Mouse (Mus musculus): ENCODE results near the gene Aarsd1.
A peak's percentile ranks its signal among the peaks of the same experiment; 100 is the strongest.
"Not testable (repeated sequence)": the region's sequence is repeated elsewhere in the genome, so short reads cannot be mapped to it uniquely, and the experiment has no call there.

Gene Aarsd1

GRCm38 (mm10) chr11:101447786-101448185 is 30.4 kb upstream of the Aarsd1 start:
- DNase-seq (ENCODE audit: low read depth, low spot score): no peak

GRCm38 (mm10) chr11:101446860-101447259 is 29.4 kb upstream of the Aarsd1 start:
- DNase-seq (ENCODE audit: low read depth, low spot score): not testable (repeated sequence)

- DNase-seq (ENCODE audit: low read depth, low spot score): no peak
These were observed 28.9 kb upstream of the Aarsd1 start for GRCm38 (mm10) chr11:101446319-101446718.

- no peak for DNase-seq (ENCODE audit: low read depth, low spot score)
These were observed 25.3 kb upstream of the Aarsd1 start for GRCm38 (mm10) chr11:101442760-101443159.

GRCm38 (mm10) chr11:101442127-101442693 is 24.8 kb upstream of the Aarsd1 start, which contains the start of gene Rpl27:
Rpl27 (plus strand) TSS chr11:101442298.
- peak; percentile 100 for DNase-seq (ENCODE audit: low read depth, low spot score)

- not testable (repeated sequence) for DNase-seq (ENCODE audit: low read depth, low spot score)
These were observed 24.2 kb upstream of the Aarsd1 start for GRCm38 (mm10) chr11:101441450-101442126.

- not testable (repeated sequence) for DNase-seq (ENCODE audit: low read depth, low spot score)
These were observed 20.6 kb upstream of the Aarsd1 start for GRCm38 (mm10) chr11:101438006-101438405.

- DNase-seq (ENCODE audit: low read depth, low spot score): no peak
These were observed 19.5 kb upstream of the Aarsd1 start for GRCm38 (mm10) chr11:101436916-101437315.

GRCm38 (mm10) chr11:101435831-101436230 is 18.4 kb upstream of the Aarsd1 start:
- no peak for DNase-seq (ENCODE audit: low read depth, low spot score)

- no peak for DNase-seq (ENCODE audit: low read depth, low spot score)
These were observed 16.0 kb upstream of the Aarsd1 start for GRCm38 (mm10) chr11:101433396-101433795.

GRCm38 (mm10) chr11:101431327-101431726 is 13.9 kb upstream of the Aarsd1 start:
- no peak for DNase-seq (ENCODE audit: low read depth, low spot score)

- DNase-seq (ENCODE audit: low read depth, low spot score): no peak
These were observed 8.8 kb upstream of the Aarsd1 start for GRCm38 (mm10) chr11:101426165-101426564.

GRCm38 (mm10) chr11:101424925-101425813 is 7.8 kb upstream of the Aarsd1 start, which contains the start of the genes Rundc1 and Ptges3l:
Rundc1 (plus strand) TSS chr11:101425085.
Ptges3l (minus strand) TSS chr11:101425333.
- peak; percentile 92 for DNase-seq (ENCODE audit: low read depth, low spot score)

GRCm38 (mm10) chr11:101424105-101424851 is 6.9 kb upstream of the Aarsd1 start, which contains the start of gene Gm27029:
Gm27029 (minus strand) TSS chr11:101424796.
- no peak for DNase-seq (ENCODE audit: low read depth, low spot score)

GRCm38 (mm10) chr11:101420148-101420547 is 2.7 kb upstream of the Aarsd1 start:
- DNase-seq (ENCODE audit: low read depth, low spot score): no peak

- no peak for DNase-seq (ENCODE audit: low read depth, low spot score)
These were observed 2.2 kb upstream of the Aarsd1 start for GRCm38 (mm10) chr11:101419610-101420009.

GRCm38 (mm10) chr11:101418991-101419390 is 1.6 kb upstream of the Aarsd1 start:
- peak; percentile 72 for DNase-seq (ENCODE audit: low read depth, low spot score)

GRCm38 (mm10) chr11:101416433-101417100 is 848 bp downstream of the Aarsd1 start:
- DNase-seq (ENCODE audit: low read depth, low spot score): no peak

GRCm38 (mm10) chr11:101415306-101415705 is 2.1 kb downstream of the Aarsd1 start:
- DNase-seq (ENCODE audit: low read depth, low spot score): no peak

GRCm38 (mm10) chr11:101395110-101395509 is 22.3 kb downstream of the Aarsd1 start:
- peak; percentile 36 for DNase-seq (ENCODE audit: low read depth, low spot score)

- DNase-seq (ENCODE audit: low read depth, low spot score): no peak
These were observed 35.6 kb downstream of the Aarsd1 start for GRCm38 (mm10) chr11:101381817-101382216.
